Mouse (Mus musculus) naive thymus-derived CD4-positive, alpha-beta T cell, adult 2 months (primary cell): ENCODE measurements around the gene Mettl1.
A peak's percentile ranks its signal among the peaks of the same experiment; 100 is the strongest.
"Not testable (repeated sequence)": the region's sequence is repeated elsewhere in the genome, so short reads cannot be mapped to it uniquely, and the experiment has no call there.

Source experiments
- DNase-seq: peaks from one replicate; pipeline ENCODE4 v3.0.0-alpha.2; 2011; ENCODE audit warnings: low read depth

The Mettl1 gene

DNA sequence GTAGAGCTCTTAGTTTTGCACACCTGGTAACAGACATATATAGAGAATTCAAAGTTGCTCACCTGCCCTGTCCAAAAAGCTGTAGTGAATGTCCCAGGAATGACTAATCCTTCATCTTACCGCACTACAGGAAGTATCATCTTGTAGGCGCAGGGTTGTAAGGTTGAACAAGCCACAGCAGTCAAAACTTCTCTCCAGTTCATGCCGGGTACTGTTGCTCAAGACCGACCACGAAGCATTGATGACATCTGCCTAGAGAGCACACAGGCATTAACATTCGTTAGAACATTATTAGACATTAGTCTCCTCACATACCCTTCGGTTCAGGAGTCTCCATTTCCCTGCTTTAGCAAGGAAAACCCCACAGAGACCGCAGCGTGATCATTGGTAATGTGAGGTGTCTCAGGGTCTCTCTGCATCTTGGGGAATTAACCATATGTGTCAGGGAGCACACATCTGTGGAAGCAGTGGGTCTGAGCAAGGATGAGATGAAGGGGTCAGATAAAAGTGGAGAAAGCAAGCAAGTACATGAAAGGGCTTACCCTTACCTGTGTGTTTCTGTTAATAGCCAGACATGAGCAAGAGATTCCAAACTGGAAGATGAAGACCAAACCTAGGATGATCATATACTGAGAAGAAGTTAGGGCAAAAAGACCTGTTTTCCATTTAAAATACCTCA lies 27.3 kb downstream of the Mettl1 start:
- DNase-seq: no peak

DNA sequence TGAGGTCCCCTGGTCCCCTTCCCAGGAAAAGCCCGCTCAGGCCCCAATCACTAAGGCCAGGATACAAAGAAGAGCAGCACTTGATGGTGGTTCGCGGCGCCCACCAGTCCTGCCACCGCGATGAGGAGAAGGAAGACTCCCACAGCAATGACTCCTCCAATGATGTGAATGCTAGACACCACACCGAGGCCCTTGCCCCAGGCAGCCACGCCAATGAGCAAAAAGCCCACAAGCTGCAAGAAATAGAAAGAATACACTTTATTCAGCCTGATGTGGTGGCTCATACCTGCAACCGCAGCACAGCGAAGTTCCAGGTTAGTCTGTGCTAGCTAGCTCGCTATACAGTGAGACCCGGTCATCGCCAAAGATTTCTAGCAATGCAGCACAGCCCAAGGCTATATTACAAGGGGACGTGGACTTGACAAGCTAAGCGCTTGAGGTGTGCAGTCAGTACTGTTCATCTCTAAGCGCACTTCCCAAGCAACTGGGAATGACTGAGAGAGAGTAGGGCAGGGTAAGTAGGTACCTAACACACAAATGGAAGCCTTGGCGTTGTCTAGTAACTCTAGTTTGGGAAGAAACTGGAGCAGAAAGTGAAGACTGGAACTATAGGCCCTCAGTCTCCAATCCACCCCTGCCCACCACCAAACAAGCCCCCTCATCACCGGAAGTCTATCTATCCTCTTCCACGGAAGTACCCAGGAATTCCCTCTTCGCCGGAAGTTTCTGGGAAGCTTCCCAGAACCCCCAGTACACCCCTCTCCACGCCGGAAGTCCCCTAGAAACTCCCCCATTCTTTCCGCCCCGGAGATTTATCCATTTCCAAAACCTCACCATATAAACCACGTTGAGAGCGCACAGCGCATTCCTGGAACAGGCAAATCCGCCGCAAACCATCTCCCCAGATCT lies 28.3 kb downstream of the Mettl1 start:
- DNase-seq: no peak

DNA sequence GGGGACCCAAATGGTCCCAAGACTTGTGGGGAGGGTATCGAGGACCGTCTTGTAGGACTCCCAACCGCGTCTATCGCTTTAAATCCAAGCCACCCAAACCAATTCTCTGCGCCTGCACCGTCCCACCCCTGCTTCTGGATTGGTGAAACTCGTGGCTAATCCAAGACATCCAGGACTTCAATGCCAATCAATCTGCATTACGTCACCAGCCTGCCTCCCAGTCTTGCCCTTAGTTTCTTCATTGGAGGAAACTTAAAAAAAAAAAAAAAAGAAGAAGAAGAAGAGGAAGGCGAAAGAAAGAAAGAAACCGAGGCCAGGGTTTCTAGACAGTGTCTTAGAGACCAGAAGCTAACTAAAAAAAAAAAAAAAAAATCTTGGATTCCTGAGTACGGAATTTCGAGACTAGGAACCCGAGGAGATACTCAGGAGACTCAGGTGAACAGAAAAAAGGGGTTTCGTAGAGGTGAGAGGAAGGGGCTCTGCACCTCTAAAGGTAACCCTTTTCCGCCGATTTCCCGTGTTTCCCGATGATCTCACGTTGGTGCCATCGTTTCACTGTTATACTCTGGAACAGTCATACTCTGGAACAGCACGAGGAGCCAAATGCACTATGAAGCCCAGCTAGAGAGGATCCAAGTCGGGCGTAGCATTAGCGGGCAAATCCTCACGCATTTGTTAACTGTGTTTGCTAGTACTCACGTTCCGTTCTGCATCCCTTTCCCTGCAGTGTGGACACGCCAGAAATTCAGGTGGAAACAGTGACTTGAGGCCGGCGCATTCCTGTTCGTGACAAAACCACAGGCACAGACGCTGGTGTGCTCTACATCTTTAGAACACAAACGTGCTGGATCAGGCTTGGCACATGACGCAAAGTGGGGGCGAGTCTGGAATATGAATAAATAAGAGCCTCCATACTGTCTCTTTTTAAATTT lies 29.2 kb downstream of the Mettl1 start, which contains the start of gene Tspan31:
Gene Tspan31 (minus strand): TSS at position 75 of the 932 bp plus-strand sequence.
- DNase-seq: peak; percentile 75

DNA sequence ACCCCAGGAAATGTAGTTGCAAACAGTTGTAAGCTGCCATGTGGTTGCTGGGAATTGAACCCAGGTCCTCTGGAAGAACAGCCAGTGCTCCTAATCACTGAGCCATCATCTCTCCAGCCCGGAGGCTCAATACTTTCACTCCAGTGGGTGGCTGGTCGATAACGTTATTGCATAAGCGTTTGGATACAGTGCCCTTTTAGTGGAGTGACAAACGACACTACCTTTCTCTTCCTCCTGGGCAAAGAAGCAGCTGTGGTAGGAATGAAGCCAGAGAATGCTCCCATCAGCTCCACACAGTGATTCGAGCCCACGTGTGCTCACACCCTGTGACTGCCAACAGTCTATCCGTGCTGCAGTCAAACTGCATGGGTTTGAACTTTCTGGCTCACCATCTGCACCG lies 30.0 kb downstream of the Mettl1 start:
- DNase-seq: no peak

DNA sequence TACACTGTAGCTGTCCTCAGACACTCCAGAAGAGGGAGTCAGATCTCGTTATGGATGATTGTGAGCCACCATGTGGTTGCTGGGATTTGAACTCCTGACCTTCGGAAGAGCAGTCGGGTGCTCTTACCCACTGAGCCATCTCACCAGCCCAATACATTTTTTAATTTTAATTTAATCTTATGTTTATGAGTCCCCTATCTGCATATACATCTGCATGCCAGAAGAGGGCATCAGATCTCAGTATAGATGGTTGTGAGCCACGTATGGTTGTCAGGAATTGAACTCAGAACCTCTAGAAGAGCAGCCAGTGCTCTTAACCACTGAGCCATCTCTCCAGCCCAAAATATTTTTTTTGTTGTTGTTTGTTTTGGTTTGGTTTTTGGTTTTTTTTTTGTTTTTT lies 31.1 kb downstream of the Mettl1 start:
- DNase-seq: not testable (repeated sequence)

DNA sequence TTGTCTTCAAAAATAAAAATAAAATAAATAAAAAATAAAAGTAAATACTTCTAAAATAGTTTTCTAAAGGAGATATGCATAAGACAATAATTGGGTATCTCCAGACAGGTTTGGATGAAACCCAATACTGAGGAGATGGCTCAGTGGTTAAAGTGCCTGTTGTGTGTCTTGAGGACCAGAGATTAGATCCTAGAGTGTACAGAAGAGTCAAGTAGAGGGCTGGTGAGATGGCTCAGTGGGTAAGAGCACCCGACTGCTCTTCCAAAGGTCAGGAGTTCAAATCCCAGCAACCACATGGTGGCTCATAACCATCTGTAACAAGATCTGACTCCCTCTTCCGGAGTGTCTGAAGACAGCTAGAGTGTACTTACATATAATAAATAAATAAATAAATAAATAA lies 31.8 kb downstream of the Mettl1 start:
- DNase-seq: not testable (repeated sequence)

DNA sequence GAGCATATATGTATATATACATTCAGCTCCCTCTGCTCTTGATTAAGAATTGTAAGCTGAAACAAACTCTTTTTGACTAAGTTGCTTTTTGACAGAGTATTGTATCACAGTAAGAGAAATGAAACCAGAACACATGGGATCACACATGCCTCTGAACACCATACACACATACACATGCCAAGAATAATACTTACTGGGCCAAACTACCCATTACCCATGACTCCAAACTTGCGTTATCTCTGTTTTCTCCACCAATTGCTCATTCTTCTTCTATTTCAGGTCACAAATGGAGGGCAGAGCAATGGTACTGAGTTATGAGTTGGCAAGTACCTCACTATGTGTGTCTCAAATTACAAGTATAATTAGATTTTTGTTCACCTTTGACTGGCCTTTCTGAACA lies 32.8 kb downstream of the Mettl1 start:
- DNase-seq: no peak

DNA sequence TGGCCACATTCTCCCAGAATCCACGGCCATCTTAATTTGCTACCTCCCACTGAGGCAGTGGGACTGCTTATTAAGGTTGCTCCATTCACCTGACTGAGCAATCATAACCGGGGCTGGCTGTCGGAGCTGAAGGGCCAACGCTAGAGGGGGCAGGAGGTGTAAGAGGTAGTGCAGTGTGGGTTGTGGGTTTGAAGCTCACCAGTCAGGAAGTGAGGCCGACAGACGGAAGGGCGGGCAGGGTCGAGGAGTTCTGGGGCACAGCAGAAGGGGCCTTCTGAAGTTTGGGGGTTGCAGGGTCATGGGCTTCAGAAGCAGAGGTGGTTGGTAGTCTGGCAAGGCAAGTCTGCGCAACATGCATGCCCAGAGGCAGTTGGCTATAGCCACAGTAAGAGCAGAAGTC lies 33.9 kb downstream of the Mettl1 start, which contains the start of gene Agap2:
Gene Agap2 (plus strand): TSS at position 205 of the 400 bp plus-strand sequence.
- peak; percentile 89 for DNase-seq

DNA sequence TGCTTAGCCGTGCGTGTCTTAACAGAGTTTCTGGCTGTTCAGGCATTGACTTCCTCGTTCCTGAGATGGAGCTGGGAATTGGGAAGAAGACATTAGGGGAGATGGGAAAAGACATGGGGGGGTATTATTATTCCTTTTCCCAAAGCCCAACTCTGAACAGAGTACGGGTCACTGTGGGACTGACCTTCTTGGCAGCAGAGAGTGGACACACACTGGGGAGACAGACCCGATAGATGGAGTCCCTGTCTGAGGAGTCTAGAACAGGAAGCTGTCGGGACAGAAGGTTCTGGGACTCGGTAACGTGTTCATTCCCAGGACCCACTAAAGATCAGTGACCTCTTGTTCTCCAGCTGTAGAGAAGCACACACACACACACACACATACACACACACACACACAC lies 34.4 kb downstream of the Mettl1 start:
- no peak for DNase-seq

DNA sequence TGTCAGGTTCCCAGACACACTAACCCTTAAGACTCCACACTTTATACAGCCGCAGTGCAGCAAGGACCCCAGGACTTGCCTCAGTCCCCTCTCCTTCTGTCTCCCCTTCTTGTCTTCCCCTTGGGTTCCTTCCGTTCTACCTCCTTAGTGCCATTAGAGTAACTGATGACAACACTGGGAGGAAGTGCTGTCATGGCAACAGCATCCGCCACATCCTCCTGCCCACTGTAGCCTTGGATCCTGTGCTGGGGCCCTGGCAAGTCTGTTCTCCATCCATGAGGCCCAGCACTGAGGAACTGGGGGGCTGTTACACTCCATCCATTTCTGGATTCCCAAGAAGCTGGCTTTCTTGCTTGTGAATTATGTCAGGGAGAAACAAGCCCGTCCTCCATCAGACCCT lies 34.9 kb downstream of the Mettl1 start:
- DNase-seq: peak; percentile 89

DNA sequence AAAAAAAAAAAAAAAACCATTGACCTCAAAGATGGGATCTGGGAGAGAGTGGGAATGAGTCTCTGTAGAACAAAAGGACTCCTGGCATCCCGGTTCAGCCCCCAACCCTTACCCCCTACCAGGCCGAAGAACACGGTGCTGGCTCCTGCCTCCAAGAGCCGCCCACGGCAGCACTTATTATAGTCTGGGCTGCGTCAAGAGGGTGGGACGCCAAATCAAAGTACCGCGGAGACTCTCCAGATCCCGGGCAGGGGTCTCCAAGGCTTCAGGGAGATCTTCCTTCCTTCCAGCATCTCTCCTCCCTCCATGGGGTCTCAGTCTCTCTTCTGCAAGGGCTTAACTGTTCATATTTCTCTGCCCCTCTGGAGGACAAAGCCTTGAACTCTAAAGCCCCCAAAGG lies 36.3 kb downstream of the Mettl1 start:
- DNase-seq: no peak

DNA sequence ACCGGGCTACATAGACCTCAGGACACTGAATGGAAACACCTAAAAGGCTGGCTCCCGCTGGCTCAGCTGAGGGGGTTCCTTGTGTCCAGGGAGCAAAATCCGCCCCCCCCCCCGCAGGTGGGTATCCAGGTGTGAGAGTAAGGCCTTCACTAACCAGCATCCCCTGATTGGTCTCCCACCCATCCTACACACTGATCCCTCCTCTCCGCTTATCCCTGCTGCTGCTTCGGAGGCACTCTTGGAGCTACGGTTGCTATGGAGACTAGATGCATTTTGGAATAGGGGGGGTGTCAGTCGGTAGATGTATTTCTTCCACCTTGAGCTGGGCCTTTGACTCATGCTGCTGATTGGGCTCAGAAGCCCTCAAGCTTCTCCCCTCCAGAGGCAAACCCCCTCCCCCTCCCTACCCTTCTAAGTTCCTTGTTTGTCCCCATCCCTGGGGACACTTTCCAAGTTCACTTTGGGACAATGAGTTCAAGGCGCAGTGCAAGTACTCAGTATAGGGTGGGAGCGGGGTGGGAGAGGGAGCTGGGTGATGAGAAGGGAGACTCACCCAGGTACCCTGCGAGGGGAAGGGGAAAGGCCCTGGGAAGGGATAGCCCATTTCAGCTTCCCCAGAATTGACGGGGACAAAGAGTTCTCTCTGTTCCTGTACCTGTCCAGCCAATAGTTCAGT lies 36.9 kb downstream of the Mettl1 start:
- no peak for DNase-seq

DNA sequence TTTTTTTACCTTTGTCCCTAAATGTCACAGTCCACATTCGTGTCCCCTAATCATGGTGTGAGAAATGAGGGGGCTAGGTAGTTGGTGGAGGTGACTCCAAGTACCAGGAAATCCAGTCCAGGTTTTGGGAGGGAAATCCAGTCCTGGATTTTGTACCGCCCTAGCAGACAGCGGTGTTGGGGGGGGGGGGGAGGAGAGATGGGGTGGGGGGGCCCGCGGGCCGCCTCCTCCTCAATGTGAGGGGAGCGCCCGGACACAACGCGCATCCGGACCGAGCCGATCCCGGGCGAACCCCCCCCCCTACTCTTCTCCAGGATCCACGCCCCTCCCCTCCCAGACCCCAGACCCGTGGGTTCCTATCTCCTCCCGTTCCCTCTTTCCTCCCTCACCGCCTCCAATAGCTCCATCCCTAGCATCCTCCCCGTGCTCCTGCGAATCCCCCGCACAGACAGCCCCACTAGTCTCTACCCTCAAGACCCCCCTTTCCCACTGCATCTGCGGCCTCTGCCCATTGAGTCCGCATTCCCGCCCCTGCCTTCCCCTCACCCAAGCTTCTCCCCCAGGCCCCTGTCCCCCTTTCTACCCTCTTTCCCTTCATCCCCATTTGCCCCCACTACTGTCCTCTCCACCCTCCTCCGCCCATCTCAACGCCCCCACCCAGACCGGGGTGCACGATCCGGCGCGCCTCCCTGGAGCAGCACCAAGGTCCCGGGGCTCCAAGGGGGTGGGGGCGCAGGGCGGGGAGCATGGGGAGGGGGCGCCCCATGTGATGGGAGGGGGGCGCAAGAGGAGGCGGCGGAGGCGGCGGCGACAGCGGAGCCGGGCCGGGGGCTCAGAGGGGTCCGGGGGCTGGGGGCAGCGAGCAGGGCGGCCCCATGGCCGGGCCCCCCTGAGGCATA lies 37.7 kb downstream of the Mettl1 start:
- DNase-seq: no peak

DNA sequence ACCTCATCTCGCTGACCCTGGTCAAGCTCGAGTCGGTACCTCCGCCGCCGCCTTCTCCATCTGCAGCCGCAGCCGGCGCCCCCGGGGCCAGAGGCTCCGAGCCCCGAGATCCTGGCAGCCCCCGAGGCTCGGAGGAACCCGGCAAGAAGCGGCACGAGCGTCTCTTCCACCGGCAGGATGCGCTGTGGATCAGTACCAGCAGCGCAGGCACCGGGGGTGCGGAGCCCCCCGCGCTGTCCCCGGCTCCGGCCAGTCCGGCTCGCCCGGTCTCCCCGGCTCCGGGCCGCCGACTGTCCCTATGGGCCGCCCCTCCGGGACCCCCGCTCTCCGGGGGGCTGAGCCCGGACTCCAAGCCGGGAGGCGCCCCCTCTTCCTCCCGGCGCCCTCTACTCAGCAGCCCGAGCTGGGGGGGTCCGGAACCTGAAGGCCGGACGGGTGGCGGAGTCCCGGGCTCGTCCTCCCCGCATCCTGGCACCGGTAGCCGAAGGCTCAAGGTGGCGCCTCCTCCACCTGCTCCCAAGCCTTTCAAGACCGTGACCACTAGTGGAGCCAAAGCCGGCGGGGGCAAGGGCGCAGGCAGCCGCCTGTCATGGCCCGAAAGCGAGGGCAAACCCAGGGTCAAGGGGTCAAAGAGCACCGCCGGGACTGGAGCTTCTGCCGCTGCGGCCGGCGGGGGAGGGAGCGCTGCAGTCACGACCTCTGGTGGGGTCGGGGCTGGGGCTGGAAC lies 38.6 kb downstream of the Mettl1 start:
- DNase-seq: no peak

DNA sequence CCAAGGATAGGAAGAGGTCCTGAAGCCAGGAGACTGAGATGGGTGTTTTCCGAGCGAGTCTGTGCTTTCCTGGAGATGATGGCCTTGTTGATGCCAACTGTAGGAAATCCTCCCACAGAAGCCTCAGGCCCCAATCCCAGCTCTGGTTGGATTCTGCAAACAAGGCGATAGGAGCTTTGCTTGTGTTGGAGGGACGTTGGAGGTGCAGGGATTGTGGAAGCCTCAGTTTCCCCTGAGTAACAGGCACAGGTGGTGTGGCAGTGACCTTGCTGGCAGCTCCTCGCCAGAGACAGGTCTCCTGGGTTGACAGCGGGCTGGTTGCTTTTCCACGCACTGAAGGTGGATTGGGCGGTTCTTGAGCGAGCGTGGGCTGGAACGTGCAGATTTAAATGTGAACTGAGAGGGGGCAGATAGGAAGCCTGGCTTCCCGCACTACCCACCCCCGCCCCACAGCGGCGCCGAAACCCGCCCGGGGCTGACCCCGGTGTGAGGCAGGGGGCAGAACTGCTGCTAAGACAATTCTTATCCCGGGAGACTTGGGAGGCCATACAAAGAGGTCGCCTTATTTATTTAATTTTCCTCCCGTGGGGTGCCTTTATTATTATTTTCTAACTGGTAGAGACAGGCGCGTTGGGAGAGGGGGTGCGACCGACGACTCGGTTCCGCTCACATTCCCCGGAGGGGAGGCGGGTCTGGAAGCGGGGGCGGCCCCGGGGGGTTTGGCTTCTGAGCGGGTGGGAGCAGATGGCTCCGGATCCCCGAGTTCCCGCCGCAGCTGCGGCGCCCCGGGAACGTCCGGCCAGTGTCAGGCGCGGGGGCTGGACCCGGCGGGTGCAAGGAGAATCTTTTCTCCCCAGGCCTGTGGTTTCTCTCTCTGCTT lies 39.9 kb downstream of the Mettl1 start:
- no peak for DNase-seq

DNA sequence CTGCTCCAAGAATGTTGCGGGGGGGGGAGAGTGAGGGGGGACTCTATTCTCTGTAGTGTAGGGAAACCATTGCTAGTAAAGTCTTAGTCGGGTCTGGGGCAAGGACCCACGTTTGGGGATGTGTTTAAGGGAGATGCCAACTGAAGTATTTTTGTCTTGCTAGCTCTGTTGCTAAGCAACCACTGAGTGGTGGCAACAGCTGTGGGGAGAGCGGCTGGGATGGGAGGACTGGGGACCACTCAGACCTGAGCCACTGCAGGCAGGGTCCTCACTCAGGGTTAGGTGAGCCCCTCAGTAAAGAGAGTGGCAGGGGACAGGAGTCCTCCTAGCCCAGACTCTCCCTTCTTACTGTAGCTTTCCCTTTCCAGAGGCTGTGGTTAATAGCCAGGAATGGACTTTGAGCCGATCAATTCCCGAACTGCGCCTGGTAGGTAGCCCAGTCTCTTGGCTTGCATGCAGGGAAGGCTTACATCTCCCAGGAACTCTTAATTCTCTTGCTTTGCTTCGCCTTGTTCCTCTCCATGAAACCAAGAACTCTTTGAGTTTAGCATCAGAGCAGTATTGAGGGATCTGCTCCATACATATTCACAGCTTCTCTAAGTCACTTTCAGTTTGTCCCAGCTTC lies 40.9 kb downstream of the Mettl1 start:
- no peak for DNase-seq

DNA sequence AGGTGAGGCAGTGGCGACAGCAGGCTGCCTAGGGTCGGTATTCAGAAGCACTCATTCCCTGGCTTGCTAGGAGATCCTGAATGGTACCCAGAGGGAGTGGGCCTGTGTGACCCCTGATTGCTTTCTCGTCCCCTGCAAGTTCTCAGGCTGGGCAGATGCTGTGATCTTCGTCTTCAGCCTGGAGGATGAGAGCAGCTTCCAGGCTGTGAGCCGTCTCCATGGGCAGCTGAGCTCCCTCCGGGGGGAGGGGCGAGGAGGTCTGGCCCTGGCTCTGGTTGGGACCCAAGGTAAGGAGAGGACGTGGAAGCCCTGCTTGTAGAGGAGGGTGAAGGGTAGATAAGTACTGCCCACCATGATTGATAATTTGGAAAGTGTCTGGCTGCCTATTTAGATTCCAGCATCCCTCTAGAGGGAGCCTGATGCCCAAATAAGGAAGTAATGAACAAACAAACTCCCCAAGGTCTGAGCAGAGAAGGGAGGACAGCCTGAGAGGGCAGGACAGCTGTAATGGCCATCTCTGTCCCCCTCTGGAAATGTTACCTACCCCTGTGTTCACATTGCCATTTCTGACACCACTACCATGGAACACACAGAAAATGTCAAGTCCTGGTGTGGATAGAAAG lies 42.2 kb downstream of the Mettl1 start:
- no peak for DNase-seq

DNA sequence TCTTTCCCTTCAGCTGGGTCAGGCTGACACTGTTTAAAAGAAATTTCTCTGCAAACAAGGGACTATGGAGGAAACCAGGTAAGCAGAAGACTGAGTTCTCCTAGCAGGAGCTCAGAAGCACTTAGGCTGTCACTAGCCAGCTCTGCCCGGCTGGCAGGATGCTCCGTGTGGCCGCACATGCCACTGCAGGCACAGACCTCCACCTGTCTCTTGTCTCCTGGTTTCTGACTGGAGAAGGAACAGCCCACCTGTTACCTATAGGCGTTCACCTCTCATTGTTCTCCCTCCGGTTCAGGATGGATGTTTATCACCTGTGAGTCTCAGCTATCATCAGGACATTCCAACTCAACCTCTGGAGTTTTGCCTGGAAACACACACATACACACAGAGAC lies 42.7 kb downstream of the Mettl1 start:
- no peak for DNase-seq
